Mouse (Mus musculus) thymus, adult 18-20 months (tissue): ENCODE data around the gene Dhrs9.
A peak's percentile ranks its signal among the peaks of the same experiment; 100 is the strongest.

Source experiments
- DNase-seq, 2 experiments: peaks; one replicate each; pipeline ENCODE4 v3.0.0; 2022; ENCODE audit warnings: mixed read lengths in 2 of 2

Gene Dhrs9

GRCm38 (mm10) chr2:69424829-69425228 lies 44.6 kb downstream of the Dhrs9 start:
- DNase-seq: no peak

- DNase-seq: no peak
Observed at GRCm38 (mm10) chr2:69426081-69426480, 45.8 kb downstream of the Dhrs9 start.

GRCm38 (mm10) chr2:69427141-69427540 lies 46.9 kb downstream of the Dhrs9 start:
- DNase-seq: no peak

- peak in 1 of 2 experiments; percentile 4 for DNase-seq
Observed at GRCm38 (mm10) chr2:69428116-69428515, 47.9 kb downstream of the Dhrs9 start.

- no peak for DNase-seq
Observed at GRCm38 (mm10) chr2:69441656-69442055, 61.4 kb downstream of the Dhrs9 start.

- DNase-seq: no peak
Observed at GRCm38 (mm10) chr2:69445896-69446472, 65.7 kb downstream of the Dhrs9 start.

- no peak for DNase-seq
Observed at GRCm38 (mm10) chr2:69448581-69448980, 68.3 kb downstream of the Dhrs9 start.

- no peak for DNase-seq
Observed at GRCm38 (mm10) chr2:69451128-69451527, 70.9 kb downstream of the Dhrs9 start.
